Mouse (Mus musculus): Measurements from ENCODE around the gene Osbpl7. TPM values are rescaled to one million over a fixed set of nuclear protein-coding genes. Genes with fewer than 3 reads are reported as not detected.
A peak's percentile ranks its signal among the peaks of the same experiment; 100 is the strongest.

The Osbpl7 gene
- polyA plus RNA-seq, 1 experiment from 2014 or later, result 3.8 TPM

DNA sequence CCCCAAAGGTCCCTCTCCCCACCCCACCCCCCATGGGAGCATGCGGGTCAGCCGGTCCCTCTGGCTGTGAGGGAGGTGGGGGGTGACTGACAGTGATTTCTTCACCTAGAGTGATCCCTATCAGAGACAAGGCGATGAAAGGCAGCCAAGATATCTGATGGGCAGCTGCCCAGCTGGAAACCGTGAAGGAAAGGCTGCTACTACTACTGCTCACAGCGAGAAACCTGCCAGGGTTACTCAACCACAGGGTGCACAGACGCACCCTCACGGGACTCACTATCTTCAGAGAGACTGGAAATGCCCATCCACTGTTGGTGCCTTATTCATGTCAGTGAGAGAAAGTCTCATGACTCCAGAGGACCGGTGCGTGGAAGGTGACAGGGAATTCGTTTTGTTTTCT lies 25.5 kb upstream of the Osbpl7 start:
- Histone ChIP-seq H3K9me3 (replicated peaks) (no peaks in the 10 kb centered on the region), H3K27me3 (replicated peaks) (peaks cover 69% of the 10 kb centered on the region), H3K36me3 (no peaks in the 10 kb centered on the region), H3K9ac (no peak overlapping the region), H3K4me1 (peaks cover 38% of the 10 kb centered on the region), H3K27ac (no peak overlapping the region), H3K4me3 (no peak overlapping the region), H3K4me2 (no peak overlapping the region)
- ATAC-seq, result no peak
- 35% methylated on average over 10 of the region's 10 CpGs for WGBS (ENCODE audit: insufficient replicate concordance)

DNA sequence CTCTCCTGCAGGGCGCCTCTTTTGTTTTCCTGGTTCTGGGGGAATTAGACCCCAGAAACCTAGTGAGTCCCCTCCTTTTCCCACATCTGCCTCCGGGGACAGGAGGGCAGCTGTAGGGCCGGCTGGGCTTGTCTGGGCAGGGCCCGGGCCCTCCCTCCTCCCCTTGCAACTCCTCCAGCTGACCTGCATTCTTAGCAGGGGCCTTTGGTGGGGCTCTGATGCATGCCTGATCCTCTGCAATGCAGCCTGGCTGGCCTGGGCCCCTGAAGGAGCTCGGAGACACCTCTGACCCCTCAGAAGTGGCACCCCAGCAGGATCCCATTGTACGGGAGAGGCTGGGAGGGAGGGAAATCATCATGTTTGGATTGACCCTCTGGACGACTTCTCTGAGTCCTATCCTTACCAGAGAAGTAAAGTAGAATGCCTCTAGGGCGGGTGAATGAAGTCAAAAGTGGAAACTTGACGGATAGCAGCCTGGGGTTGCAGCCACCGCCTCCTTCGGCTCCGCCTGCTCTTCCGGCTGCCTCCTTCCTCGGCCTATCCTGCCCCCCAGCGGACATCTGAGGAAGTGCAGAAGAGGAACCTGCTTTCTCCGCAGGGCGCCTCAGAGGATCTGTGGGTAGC lies 24.6 kb upstream of the Osbpl7 start:
- peak; percentile 36; the same call in 1 of the 2 replicates for ATAC-seq
- peak overlapping the region; percentile 65 for H3K9ac ChIP-seq
- H3K4me1 ChIP-seq, result peaks cover 47% of the 10 kb centered on the region
- peaks cover 60% of the 10 kb centered on the region for H3K27me3 ChIP-seq (replicated peaks)
- H3K27ac ChIP-seq, result peak overlapping the region; percentile 56
- peak overlapping the region; percentile 36 for H3K4me3 ChIP-seq
- H3K9me3 ChIP-seq (replicated peaks), result no peaks in the 10 kb centered on the region
- peak overlapping the region; percentile 72 for H3K4me2 ChIP-seq
- no peaks in the 10 kb centered on the region for H3K36me3 ChIP-seq
- WGBS (ENCODE audit: insufficient replicate concordance), result 13% methylated on average over 17 of the region's 17 CpGs

DNA sequence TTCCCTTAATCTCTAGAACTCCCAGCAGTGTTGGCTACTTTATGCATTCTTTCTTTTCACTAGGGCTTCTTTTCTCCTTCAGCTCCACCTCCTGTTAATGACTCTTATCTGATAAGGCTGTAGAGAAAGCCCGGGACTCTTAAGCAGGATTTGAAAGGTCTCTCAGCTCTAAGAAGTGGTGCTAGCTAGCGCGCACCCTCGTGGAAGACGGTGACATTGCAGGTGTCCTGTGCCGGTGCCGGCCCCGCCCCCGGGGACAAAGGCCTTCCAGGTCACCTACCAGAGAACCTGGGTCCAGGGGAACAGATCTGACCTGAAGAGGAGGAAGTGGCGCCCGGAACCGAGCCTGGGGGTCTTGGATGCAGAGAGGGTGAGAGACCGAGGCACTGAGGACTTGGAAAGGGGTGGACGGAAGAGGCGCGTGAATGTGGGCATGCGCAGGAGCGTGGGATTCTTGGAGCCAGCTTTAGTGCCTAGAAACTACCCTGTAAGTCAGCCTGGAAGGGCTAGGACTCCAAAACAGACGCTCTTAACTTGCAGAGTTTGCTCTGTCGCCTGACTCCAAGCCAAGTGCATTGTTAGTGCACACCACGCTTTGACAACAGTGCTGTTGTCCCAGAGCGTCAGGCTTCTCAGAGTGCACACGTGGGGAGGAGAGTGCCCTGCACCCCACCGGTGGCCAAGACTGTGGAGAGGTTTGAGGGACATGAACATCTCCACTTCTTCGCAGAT lies 20.6 kb upstream of the Osbpl7 start, which contains the start of gene Scrn2:
Gene Scrn2, plus strand, starts transcription at position 253 of the 732 bp plus-strand sequence.
- Histone ChIP-seq H3K9me3 (replicated peaks) (no peaks in the 10 kb centered on the region), H3K4me1 (peaks cover 31% of the 10 kb centered on the region), H3K4me3 (peak within 1 kb of the TSS; percentile 65), H3K27ac (peak within 1 kb of the TSS; percentile 57), H3K9ac (peak within 1 kb of the TSS; percentile 71), H3K36me3 (peaks cover 7% of the 10 kb centered on the region; the same call in 1 of the 2 replicates), H3K27me3 (replicated peaks) (peaks cover 20% of the 10 kb centered on the region), H3K4me2 (peak within 1 kb of the TSS; percentile 69)
- 4% methylated on average over 25 of the region's 25 CpGs for WGBS (ENCODE audit: insufficient replicate concordance)
- ATAC-seq, result peak; percentile 74

DNA sequence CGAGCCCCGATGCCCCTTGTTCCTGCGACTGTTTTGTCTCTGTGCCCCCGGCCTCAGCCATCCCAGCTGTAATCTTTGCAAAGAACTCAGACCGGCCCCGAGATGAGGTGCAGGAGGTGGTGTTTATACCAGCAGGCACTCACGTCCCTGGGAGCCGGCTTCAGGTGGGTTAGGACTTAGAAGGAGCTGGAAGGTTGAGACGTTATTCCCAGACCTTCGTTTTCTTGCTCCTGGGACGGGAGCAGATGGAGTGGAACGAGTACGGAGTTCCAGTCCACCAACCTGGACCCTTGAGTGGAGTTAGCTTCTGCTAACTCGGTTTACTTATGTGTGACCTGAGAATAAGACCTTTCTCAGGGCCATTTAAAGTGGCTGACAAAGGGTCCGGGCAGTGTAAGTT lies 20.0 kb upstream of the Osbpl7 start:
- peak overlapping the region; percentile 71 for H3K9ac ChIP-seq
- 24% methylated on average over 15 of the region's 15 CpGs for WGBS (ENCODE audit: insufficient replicate concordance)
- peak; percentile 2; the same call in 1 of the 2 replicates for ATAC-seq
- peaks cover 29% of the 10 kb centered on the region for H3K4me1 ChIP-seq
- peak overlapping the region; percentile 69 for H3K4me2 ChIP-seq
- no peaks in the 10 kb centered on the region for H3K9me3 ChIP-seq (replicated peaks)
- H3K27me3 ChIP-seq (replicated peaks), result peaks cover 14% of the 10 kb centered on the region
- H3K36me3 ChIP-seq, result peaks cover 7% of the 10 kb centered on the region; the same call in 1 of the 2 replicates
- H3K4me3 ChIP-seq, result peak overlapping the region; percentile 65
- peak overlapping the region; percentile 57; the same call in 1 of the 2 replicates for H3K27ac ChIP-seq

DNA sequence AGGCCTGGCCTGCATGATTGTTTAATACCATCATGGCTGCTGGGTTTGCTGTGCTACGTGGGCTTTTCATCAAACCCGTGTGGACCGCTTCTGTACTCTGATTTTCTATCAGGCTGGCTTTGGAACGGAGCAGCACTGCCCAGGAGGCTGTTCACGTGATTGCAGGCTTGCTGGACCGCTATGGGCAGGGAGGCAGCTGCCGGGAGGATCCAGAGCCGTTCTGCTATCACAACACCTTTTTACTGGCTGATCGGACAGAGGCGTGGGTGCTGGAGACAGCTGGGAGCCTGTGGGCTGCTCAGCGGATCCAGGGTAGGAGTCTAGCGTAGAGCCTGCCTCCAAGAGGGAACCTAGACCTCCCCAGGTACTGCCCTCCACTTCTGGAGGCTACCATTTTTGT lies 18.5 kb upstream of the Osbpl7 start:
- no peak overlapping the region for H3K4me3 ChIP-seq
- 77% methylated on average over 12 of the region's 12 CpGs for WGBS (ENCODE audit: insufficient replicate concordance)
- no peaks in the 10 kb centered on the region for H3K9me3 ChIP-seq (replicated peaks)
- no peak overlapping the region for H3K27ac ChIP-seq
- H3K36me3 ChIP-seq, result peaks cover 7% of the 10 kb centered on the region; the same call in 1 of the 2 replicates
- no peak for ATAC-seq
- H3K9ac ChIP-seq, result no peak overlapping the region
- H3K27me3 ChIP-seq (replicated peaks), result 0 out of 2 replicates have a peak, but pooled peaks cover 8% of the 10 kb centered on the region
- H3K4me2 ChIP-seq, result no peak overlapping the region
- peaks cover 20% of the 10 kb centered on the region for H3K4me1 ChIP-seq

DNA sequence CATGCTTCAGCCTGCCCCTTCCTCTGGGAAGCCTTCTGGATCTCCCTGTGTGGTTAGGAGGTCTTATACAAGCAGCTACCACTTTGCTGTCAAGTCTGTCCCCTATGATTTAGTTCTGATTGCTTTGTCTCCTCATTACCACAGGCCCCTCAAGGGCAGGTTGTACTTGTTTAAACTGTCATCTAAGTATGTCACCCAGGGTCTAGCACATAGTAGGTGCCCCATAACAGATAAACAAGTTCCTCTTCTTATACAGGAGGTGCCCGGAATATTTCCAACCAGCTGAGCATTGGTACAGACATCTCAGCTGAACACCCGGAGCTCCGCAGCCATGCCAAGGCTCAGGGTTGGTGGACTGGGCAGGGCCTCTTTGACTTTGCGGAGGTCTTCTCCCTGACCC lies 17.9 kb upstream of the Osbpl7 start:
- 0 out of 2 replicates have a peak, but pooled peaks cover 8% of the 10 kb centered on the region for H3K27me3 ChIP-seq (replicated peaks)
- no peak for ATAC-seq
- 74% methylated on average over 4 of the region's 4 CpGs for WGBS (ENCODE audit: insufficient replicate concordance)

DNA sequence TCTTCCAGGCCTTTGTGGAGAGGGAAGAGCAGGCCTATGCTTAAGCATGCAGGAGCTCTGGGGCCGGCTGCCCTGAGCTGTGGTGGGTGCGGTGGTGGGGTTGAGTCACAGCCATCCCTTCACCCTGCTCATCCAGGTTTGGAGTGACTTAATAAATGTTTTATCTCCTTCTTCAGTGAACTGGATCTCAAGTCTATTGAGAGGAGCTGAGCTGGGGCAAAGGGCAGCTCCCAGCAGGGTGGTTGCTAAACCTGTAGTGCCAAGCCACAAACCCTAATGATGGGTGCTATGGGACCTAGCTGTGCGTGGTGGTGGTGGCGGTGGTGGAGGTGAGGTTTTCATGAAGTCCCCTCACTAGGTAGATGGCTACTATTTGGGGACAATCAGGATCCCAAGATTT lies 16.6 kb upstream of the Osbpl7 start:
- Histone ChIP-seq H3K4me2 (no peak overlapping the region), H3K4me1 (peaks cover 20% of the 10 kb centered on the region), H3K36me3 (peaks cover 7% of the 10 kb centered on the region; the same call in 1 of the 2 replicates), H3K27ac (no peak overlapping the region), H3K4me3 (no peak overlapping the region), H3K9ac (no peak overlapping the region), H3K9me3 (replicated peaks) (no peaks in the 10 kb centered on the region), H3K27me3 (replicated peaks) (no peaks in the 10 kb centered on the region)
- no peak for ATAC-seq
- 83% methylated on average over 4 of the region's 4 CpGs for WGBS (ENCODE audit: insufficient replicate concordance)

More for the DNA sequence above, 17.9 kb upstream of the Osbpl7 start:
- no peak overlapping the region for H3K27ac ChIP-seq
- H3K4me2 ChIP-seq, result no peak overlapping the region
- H3K9ac ChIP-seq, result no peak overlapping the region
- no peaks in the 10 kb centered on the region for H3K9me3 ChIP-seq (replicated peaks)
- no peak overlapping the region for H3K4me3 ChIP-seq
- peaks cover 7% of the 10 kb centered on the region; the same call in 1 of the 2 replicates for H3K36me3 ChIP-seq
- peaks cover 20% of the 10 kb centered on the region for H3K4me1 ChIP-seq

DNA sequence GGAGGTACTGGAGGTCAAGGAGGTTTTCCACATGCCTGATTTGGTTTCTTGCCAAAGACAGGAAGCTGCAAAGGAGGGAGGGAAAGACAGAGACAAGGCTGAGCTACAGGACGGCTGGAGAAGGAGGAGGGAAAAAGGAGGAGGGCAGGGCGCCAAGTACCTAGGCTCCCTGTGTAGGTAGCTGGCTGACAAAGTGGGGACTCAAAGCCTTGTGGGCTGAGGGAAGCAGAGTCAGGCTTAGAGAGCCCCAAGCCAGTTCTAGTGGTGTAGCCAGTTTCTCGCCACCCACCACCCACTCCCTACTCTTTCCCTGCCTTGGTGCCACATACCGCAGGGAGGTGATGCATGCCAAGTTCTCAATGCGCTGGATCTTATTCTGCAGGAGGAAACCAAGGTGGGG lies 14.3 kb upstream of the Osbpl7 start:
- ATAC-seq, result no peak
- H3K27ac ChIP-seq, result no peak overlapping the region
- no peak overlapping the region for H3K9ac ChIP-seq
- no peaks in the 10 kb centered on the region for H3K27me3 ChIP-seq (replicated peaks)
- H3K4me2 ChIP-seq, result no peak overlapping the region
- H3K9me3 ChIP-seq (replicated peaks), result no peaks in the 10 kb centered on the region
- 70% methylated on average over 5 of the region's 5 CpGs for WGBS (ENCODE audit: insufficient replicate concordance)
- H3K36me3 ChIP-seq, result peaks cover 7% of the 10 kb centered on the region; the same call in 1 of the 2 replicates
- H3K4me1 ChIP-seq, result peaks cover 10% of the 10 kb centered on the region
- H3K4me3 ChIP-seq, result no peak overlapping the region

DNA sequence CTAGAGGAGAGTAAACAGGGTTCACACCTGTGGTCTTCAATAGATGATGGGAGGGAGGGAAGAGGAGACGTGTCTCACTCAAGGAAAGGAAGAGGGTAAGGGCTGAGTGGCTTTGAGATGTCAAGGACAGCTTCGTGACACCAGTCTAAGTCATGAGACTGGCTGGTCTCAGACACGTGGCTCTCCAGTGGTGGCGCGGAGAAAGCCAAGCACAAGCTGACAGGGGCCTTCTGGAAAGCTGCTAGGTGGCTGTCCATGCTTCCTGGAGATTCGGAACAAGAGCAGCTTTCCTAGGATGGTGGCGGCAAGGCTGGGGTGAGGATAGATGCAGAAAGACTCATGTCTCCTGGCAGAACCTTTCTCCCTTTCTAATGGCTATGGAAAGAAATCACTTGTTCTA lies 11.5 kb upstream of the Osbpl7 start:
- H3K9ac ChIP-seq, result no peak overlapping the region
- no peaks in the 10 kb centered on the region for H3K9me3 ChIP-seq (replicated peaks)
- no peak overlapping the region for H3K4me2 ChIP-seq
- peaks cover 27% of the 10 kb centered on the region for H3K4me1 ChIP-seq
- WGBS (ENCODE audit: insufficient replicate concordance), result 58% methylated on average over 7 of the region's 7 CpGs
- no peak for ATAC-seq
- peaks cover 9% of the 10 kb centered on the region for H3K36me3 ChIP-seq
- H3K4me3 ChIP-seq, result no peak overlapping the region
- no peaks in the 10 kb centered on the region for H3K27me3 ChIP-seq (replicated peaks)
- no peak overlapping the region for H3K27ac ChIP-seq

DNA sequence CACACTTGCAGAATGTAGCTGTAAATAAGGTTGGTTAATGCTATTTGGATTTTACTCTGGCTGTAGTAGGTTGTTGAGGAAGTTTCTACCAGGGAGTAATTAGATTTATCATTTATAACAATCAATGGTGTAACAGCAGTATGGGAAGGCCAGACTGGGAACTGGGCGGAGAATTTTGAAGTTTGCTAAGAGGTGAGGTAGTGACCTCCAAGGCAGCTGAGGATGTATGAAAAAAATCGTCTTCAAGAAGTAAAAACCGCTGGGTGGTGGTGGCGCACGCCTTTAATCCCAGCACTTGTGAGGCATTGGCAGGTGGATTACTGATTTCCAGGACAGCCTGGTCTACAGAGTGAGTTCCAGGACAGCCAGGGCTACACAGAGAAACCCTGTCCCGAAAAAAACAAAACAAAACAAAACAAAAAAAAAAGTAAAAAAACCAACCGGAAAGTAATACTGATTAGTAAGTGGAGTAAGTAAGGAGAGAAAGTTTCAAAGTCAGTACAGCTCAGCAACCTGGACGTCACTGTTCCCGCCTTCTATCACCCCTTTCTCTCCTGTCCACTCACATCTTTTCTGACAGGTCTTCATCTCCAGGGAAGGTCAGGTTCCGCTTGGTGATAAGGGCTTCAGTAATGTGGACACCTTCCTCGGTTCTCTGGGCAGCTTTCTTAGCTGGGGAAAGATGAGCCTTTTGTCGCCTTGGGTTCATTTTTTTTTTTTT lies 10.0 kb upstream of the Osbpl7 start:
- H3K27ac ChIP-seq, result peak overlapping the region; percentile 66; the same call in 1 of the 2 replicates
- H3K4me1 ChIP-seq, result peaks cover 27% of the 10 kb centered on the region
- WGBS (ENCODE audit: insufficient replicate concordance), result 29% methylated on average over 12 of the region's 12 CpGs
- H3K9me3 ChIP-seq (replicated peaks), result no peaks in the 10 kb centered on the region
- ATAC-seq, result 0 out of 2 replicates have a peak, but pooled peaks have one; percentile 35
- peak overlapping the region; percentile 91 for H3K4me2 ChIP-seq
- peak overlapping the region; percentile 85 for H3K9ac ChIP-seq
- H3K27me3 ChIP-seq (replicated peaks), result no peaks in the 10 kb centered on the region
- peak overlapping the region; percentile 90 for H3K4me3 ChIP-seq
- H3K36me3 ChIP-seq, result peaks cover 25% of the 10 kb centered on the region

DNA sequence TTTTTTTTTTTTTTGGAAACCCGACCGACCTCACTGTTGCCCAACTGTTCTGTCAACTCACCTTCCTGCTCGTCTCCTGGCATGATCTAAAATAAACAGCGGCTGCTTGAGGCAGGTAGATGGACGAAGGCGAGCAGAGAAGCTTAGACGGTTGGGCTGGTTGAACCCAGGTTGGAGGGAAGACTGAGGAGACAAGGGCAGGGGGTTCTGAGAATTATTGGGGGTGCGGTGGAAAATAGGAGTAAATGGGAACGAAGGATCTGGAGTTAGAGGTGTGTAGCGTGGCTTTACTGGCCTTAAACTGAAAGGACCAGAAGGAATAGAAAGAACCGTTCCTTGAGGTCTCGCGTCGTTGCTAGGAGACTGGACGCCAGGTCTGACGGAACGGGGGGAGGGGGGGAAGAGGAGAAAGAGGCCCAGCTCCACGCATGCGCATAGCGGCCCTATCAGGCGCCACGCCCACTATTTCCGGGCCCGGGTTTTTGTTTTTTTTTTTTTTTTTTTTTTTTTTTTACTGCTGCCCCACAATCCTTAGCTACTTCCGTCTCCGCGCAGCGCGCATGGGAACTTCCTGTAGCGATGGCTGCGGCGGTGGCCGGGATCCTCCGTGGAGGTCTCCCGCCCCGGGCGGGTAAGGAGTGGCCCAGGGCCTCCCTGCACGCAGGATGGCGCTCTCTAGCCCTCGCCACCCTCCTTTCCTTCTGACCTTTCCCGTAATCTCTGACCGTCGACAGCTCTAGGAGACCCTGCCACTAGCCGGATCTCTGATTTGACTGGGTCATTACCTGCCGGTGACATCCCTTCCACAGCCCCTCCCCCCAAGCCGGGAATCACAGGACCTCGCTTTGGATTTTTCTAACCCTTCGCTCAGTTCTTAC lies 9.2 kb upstream of the Osbpl7 start, which contains the start of the genes Lrrc46 and Mrpl10:
Gene Lrrc46, minus strand, starts transcription at position 386 of the 878 bp plus-strand sequence.
Gene Mrpl10, plus strand, starts transcription at position 539 of the 878 bp plus-strand sequence.
- Histone ChIP-seq H3K27me3 (replicated peaks) (no peaks in the 10 kb centered on the region), H3K4me1 (peaks cover 27% of the 10 kb centered on the region), H3K9ac (peak within 1 kb of the TSS; percentile 85), H3K36me3 (peaks cover 29% of the 10 kb centered on the region), H3K27ac (peak within 1 kb of the TSS; percentile 80), H3K9me3 (replicated peaks) (no peaks in the 10 kb centered on the region), H3K4me2 (peak within 1 kb of the TSS; percentile 91), H3K4me3 (peak within 1 kb of the TSS; percentile 90)
- ATAC-seq, result peak; percentile 85
- 2% methylated on average over 47 of the region's 48 CpGs for WGBS (ENCODE audit: insufficient replicate concordance)
